In the genomic region with DNA sequence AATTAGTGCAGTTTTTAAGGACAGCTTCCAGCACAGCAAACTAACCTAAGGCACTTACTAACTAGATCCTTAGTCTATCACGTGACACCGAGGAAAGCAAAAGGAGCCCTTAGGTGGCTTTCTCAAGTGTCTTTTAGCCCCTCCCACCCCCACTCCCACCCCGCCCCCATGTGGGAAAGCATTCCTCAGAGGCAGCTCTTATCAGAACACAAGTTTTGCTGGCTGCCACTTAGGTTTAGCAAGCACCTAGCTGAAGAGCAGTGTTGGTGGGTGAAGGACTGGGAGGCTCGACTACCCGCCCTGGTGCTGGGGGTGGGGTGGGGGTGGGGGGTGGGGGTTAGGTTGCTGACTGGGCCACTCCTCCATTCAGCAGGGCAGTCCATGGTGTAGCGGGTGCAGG, we compare ENCODE assay signal across 12 mouse cellular contexts. TPM values are rescaled to one million over a fixed set of nuclear protein-coding genes. Genes with fewer than 3 reads are reported as not detected.
A peak's percentile ranks its signal among the peaks of the same experiment; 100 is the strongest.
DNase-seq lines count a peak whose midpoint lies in the region; ATAC-seq and TF ChIP-seq lines count a peak whose summit lies in the region.
"Had no signal": no experiment of that assay in that cellular context is flagged by ENCODE, and none has a peak within 500 bp of the region (broad histone marks: within the 10 kb centered on the region; RNA-seq: fewer than 3 reads in every experiment).

No protein-coding gene starts in this region.

- H3K4me2 ChIP-seq in kidney, embryonic 14.5 days (replicated peaks; ENCODE audit: low read depth, low read length), result no peak overlapping the region
- H3K4me2 ChIP-seq in forebrain, embryonic 15.5 days (replicated peaks), result no peak overlapping the region
- H3K4me2 ChIP-seq: embryonic facial prominence, embryonic 13.5 days had no signal

- ATAC-seq in kidney, embryonic 14.5 days (ENCODE audit: low FRiP score, low TSS enrichment), result peak; percentile 84
- no peak for ATAC-seq in forebrain, embryonic 15.5 days (replicated peaks)
- ATAC-seq: intestine, postnatal 0 days had no signal

- intact Hi-C loops in left cerebral cortex, adult 2 months (cut with DNase I), result no loop called here

- no peak overlapping the region for H3K27ac ChIP-seq in kidney, embryonic 14.5 days (ENCODE audit: low read depth, low read length)
- H3K27ac ChIP-seq in ES-E14 (ENCODE audit: insufficient read depth, low read depth, low read length, poor library complexity, severe bottlenecking), result no peak overlapping the region
- no peak overlapping the region for H3K27ac ChIP-seq in left cerebral cortex, adult 2 months
- H3K27ac ChIP-seq in forebrain, embryonic 15.5 days (replicated peaks), result no peak overlapping the region
- H3K27ac ChIP-seq: embryonic facial prominence, embryonic 13.5 days had no signal

- in situ Hi-C loops in ES-E14 (cut with MboI; ENCODE audit: low sequenced_read_pairs in 2 of 2, unreplicated experiment in 2 of 2), result no loop called here

- DNase-seq in embryo, embryonic 10 days (ENCODE audit: low spot score), result peak; percentile 6
- DNase-seq in embryo, embryonic 11 days, result no peak
- no peak for DNase-seq in kidney, adult 11 months
- DNase-seq in ES-E14 (ENCODE audit: low read depth, low spot score), result peak; percentile 57
- DNase-seq in lung, postnatal 10 days, result peak; percentile 47
- DNase-seq in left cerebral cortex, adult 2 months (ENCODE audit: extremely low spot score in 1 of 2, low spot score in 2 of 2), result no peak
- DNase-seq: right cerebral cortex, postnatal 4 days had no signal

- no peaks in the 10 kb centered on the region for H3K9me3 ChIP-seq in kidney, embryonic 14.5 days (ENCODE audit: control insufficient read depth, low read length)
- no peaks in the 10 kb centered on the region for H3K9me3 ChIP-seq in ES-E14 (ENCODE audit: control insufficient read depth, insufficient read depth, low read depth, low read length)
- no peaks in the 10 kb centered on the region for H3K9me3 ChIP-seq in forebrain, embryonic 15.5 days
- H3K9me3 ChIP-seq: embryonic facial prominence, embryonic 13.5 days had no signal

- no peak for TF ChIP-seq CTCF in left cerebral cortex, adult 2 months (IDR thresholded peaks at IDR 0.05)

- WGBS in kidney, embryonic 14.5 days, result 29% methylated on average over 6 of the region's 6 CpGs
- 41% methylated on average over 6 of the region's 6 CpGs for WGBS in forebrain, embryonic 15.5 days

- H3K4me1 ChIP-seq in kidney, embryonic 14.5 days (ENCODE audit: control insufficient read depth, insufficient read depth, low read length), result peaks cover 6% of the 10 kb centered on the region; the same call in 1 of the 2 replicates
- H3K4me1 ChIP-seq in ES-E14 (ENCODE audit: control insufficient read depth in 2 of 2, insufficient read depth in 2 of 2, low read length in 2 of 2, poor library complexity in 1 of 2), result peaks cover 2 to 3% of the 10 kb centered on the region in 2 experiments; a peak in 1 of 4 replicates
- no peaks in the 10 kb centered on the region for H3K4me1 ChIP-seq in forebrain, embryonic 15.5 days
- H3K4me1 ChIP-seq: embryonic facial prominence, embryonic 13.5 days had no signal

- no peaks in the 10 kb centered on the region for H3K27me3 ChIP-seq in kidney, embryonic 14.5 days (ENCODE audit: control insufficient read depth, insufficient read depth, low read length)
- H3K27me3 ChIP-seq in forebrain, embryonic 15.5 days, result no peaks in the 10 kb centered on the region
- H3K27me3 ChIP-seq: embryonic facial prominence, embryonic 13.5 days had no signal

- no peak overlapping the region for H3K4me3 ChIP-seq in kidney, embryonic 14.5 days (ENCODE audit: low read length)
- H3K4me3 ChIP-seq in ES-E14 (ENCODE audit: insufficient read depth in 1 of 2, low read depth in 1 of 2, low read length in 2 of 2, poor library complexity in 1 of 2, severe bottlenecking in 1 of 2), result no peak overlapping the region
- H3K4me3 ChIP-seq in left cerebral cortex, adult 2 months, result no peak overlapping the region
- H3K4me3 ChIP-seq in forebrain, embryonic 15.5 days, result no peak overlapping the region
- H3K4me3 ChIP-seq: embryonic facial prominence, embryonic 13.5 days had no signal

- H3K9ac ChIP-seq in kidney, embryonic 14.5 days (ENCODE audit: low read depth, low read length), result no peak overlapping the region
- no peak overlapping the region for H3K9ac ChIP-seq in ES-E14 (ENCODE audit: insufficient read depth, low read depth, low read length, poor library complexity, severe bottlenecking)
- no peak overlapping the region for H3K9ac ChIP-seq in forebrain, embryonic 15.5 days (replicated peaks)
- H3K9ac ChIP-seq: embryonic facial prominence, embryonic 13.5 days had no signal

- H3K36me3 ChIP-seq in kidney, embryonic 14.5 days (ENCODE audit: control insufficient read depth, insufficient read depth, low read length), result no peaks in the 10 kb centered on the region
- no peaks in the 10 kb centered on the region for H3K36me3 ChIP-seq in ES-E14 (ENCODE audit: control insufficient read depth, insufficient read depth, low read length, poor library complexity, severe bottlenecking)
- H3K36me3 ChIP-seq in forebrain, embryonic 15.5 days, result no peaks in the 10 kb centered on the region
- H3K36me3 ChIP-seq: embryonic facial prominence, embryonic 13.5 days had no signal

TF ChIP-seq in ES-E14, 5 proteins besides CTCF, POLR2A, EP300 and RAD21:
- TF ChIP-seq HCFC1 (IDR thresholded peaks at IDR 0.05; ENCODE audit: borderline replicate concordance, insufficient read depth, low read length) (no peak), CHD2 (IDR thresholded peaks at IDR 0.05; ENCODE audit: low read depth, low read length) (no peak), ZNF384 (IDR thresholded peaks at IDR 0.05; ENCODE audit: low read depth, low read length) (no peak), MAFK (IDR thresholded peaks at IDR 0.05; ENCODE audit: insufficient read depth, low read depth, low read length) (no peak), ZC3H11A (IDR thresholded peaks at IDR 0.05; ENCODE audit: borderline replicate concordance, low read depth, low read length) (no peak)

RNA-seq across cellular contexts. Expression of gene Trpm6, which starts 8.5 kb away (rescaled TPM):
- polyA plus RNA-seq in kidney, embryonic 14.5 days (2014; fragmentation: Nextera tagmentation; extraction: Ambion mirVana), result 0.33 and 0.61 TPM in 2 replicates
- 0.53 and 0.80 TPM in 2 replicates for total RNA-seq in ES-E14 (2012; rRNA removed)
- total RNA-seq in left cerebral cortex, adult 2 months (2021), result under 1 TPM; 0.33 to 0.59 TPM
- polyA plus RNA-seq in forebrain, embryonic 15.5 days (2015; fragmentation: Nextera tagmentation; extraction: Ambion mirVana), result 0.13 and 0.22 TPM in 2 replicates
- total RNA-seq: neutrophil, adult 5-6 weeks had no signal

RNA-seq across cellular contexts. Expression of gene D030056L22Rik, which starts 45.3 kb away (rescaled TPM):
- polyA plus RNA-seq in kidney, embryonic 14.5 days (2014; fragmentation: Nextera tagmentation; extraction: Ambion mirVana), result 47.8 and 49.5 TPM in 2 replicates
- total RNA-seq in ES-E14 (2012; rRNA removed), result 22.4 and 32.8 TPM in 2 replicates
- total RNA-seq in left cerebral cortex, adult 2 months (2021), result 10 to 100 TPM; 20.7 to 25.2 TPM
- 76.2 and 82.2 TPM in 2 replicates for polyA plus RNA-seq in forebrain, embryonic 15.5 days (2015; fragmentation: Nextera tagmentation; extraction: Ambion mirVana)

Comparison
In these comparisons a context has a peak if more than half of its experiments do, and no peak if none do; other contexts are left out.
1. DNase-seq: peak in embryo, embryonic 10 days (single experiment), ES-E14 (single experiment) and lung, postnatal 10 days (single experiment); none in embryo, embryonic 11 days (single experiment), kidney, adult 11 months (single experiment) and left cerebral cortex, adult 2 months (0 of 2).